Mouse (Mus musculus) heart, adult 2 months (tissue): Measurements from ENCODE around the gene S100a13. TPM values are rescaled to one million over a fixed set of nuclear protein-coding genes. Genes with fewer than 3 reads are reported as not detected.

ENCODE experiments used
- DNase-seq, 2 experiments: peaks; one replicate each; pipeline ENCODE4 v3.0.0; 2021
- H3K27ac ChIP-seq: fragments of 200-600 bp; 2 replicates; pipeline ENCODE4 v1.8.1; 2022
- H3K27me3 ChIP-seq: fragments of 200-500 bp; 2 replicates; pipeline ENCODE4 v1.6.1; 2012; ENCODE audit warnings: mild to moderate bottlenecking, low read length, inconsistent platforms, mixed read lengths; ENCODE audit not compliant: control insufficient read depth, insufficient read depth
- H3K36me3 ChIP-seq: fragments of 200-500 bp; 2 replicates; pipeline ENCODE4 v1.6.1; 2012; ENCODE audit warnings: low read length, inconsistent platforms; ENCODE audit not compliant: control insufficient read depth, insufficient read depth
- H3K4me1 ChIP-seq: fragments of 200-500 bp; 2 replicates; pipeline ENCODE4 v1.6.1; 2011; ENCODE audit warnings: low read length; ENCODE audit not compliant: control insufficient read depth, insufficient read depth
- H3K4me3 ChIP-seq: fragments of 200-600 bp; 2 replicates; pipeline ENCODE4 v1.8.1; 2022
- H3K79me2 ChIP-seq: fragments of 200-500 bp; replicated peaks from 2 replicates; pipeline ENCODE4 v1.6.1; 2012; ENCODE audit warnings: mild to moderate bottlenecking, inconsistent platforms, low read length, moderate library complexity, mixed read lengths; ENCODE audit not compliant: control insufficient read depth, insufficient read depth
- H3K9ac ChIP-seq: fragments of 200-500 bp; 2 replicates; pipeline ENCODE4 v1.6.1; 2012; ENCODE audit warnings: low read depth, mild to moderate bottlenecking, control low read depth, inconsistent platforms, low read length, mixed read lengths
- CTCF ChIP-seq: fragments of 200-600 bp; IDR thresholded peaks from 2 replicates; pipeline ENCODE4 v1.8.1; 2022; ENCODE audit warnings: antibody characterized with exemption, mild to moderate bottlenecking, moderate library complexity
- EP300 ChIP-seq: fragments of 200-500 bp; IDR thresholded peaks from 2 replicates; pipeline ENCODE4 v1.6.1; 2011; ENCODE audit warnings: low read depth, low read length, control low read depth; ENCODE audit not compliant: insufficient read depth
- POLR2A ChIP-seq: fragments of 200-500 bp; IDR thresholded peaks from 2 replicates; pipeline ENCODE4 v1.6.1; 2011; ENCODE audit warnings: mild to moderate bottlenecking, low read depth, low read length, control low read depth; ENCODE audit not compliant: insufficient read depth
- WGBS: fragments of 180-500 bp; shearing (Covaris S2); methylation state at CpG from one replicate; pipeline ENCODE4 v1.1.7; 2018; 5-methylcytosine and 5-hydroxymethylcytosine counted together
- intact Hi-C: fragments of 180-260 bp; cut with DNase I; formaldehyde crosslinking; loops from one replicate; pipeline ENCODE4 v1.15.1; 2025
- long read RNA-seq: library from polyadenylated mRNA; stranded (forward); transcript quantifications from one replicate; pipeline ENCODE4 v2.0.0, GENCODE M21; 2021
- polyA plus RNA-seq: library from polyadenylated mRNA; depleted of rRNA; stranded (reverse); fragments of >200 nt; gene quantifications from 2 replicates; pipeline ENCODE4 v1.2.3, GENCODE M21; 2012; rRNA removed
- total RNA-seq, 2 experiments: library from RNA; stranded (reverse); gene quantifications; 2 replicates each; pipeline ENCODE4 v1.2.3; 2021

The S100a13 gene
- total RNA-seq (10 to 100 TPM; 28.3 to 29.6 TPM), polyA plus RNA-seq (56.7 and 78.0 TPM in 2 replicates)
- long read RNA-seq, partial matches to known transcripts: 27 of 29 reads
- long read RNA-seq, other reads (novel, unspliced or antisense): 2 of 29 reads

- Histone ChIP-seq H3K9ac (peak within 1 kb of the TSS; percentile 77), H3K36me3 (peaks cover 9% of the 10 kb centered on the region; the same call in 1 of the 2 replicates), H3K79me2 (no peaks in the 10 kb centered on the region; the same call in 1 of the 2 replicates), H3K27ac (peak within 1 kb of the TSS; percentile 95), H3K4me3 (peak within 1 kb of the TSS; percentile 70), H3K4me1 (peaks cover 14% of the 10 kb centered on the region), H3K27me3 (no peaks in the 10 kb centered on the region)
- DNase-seq: peak; percentile 84 to 89
- TF ChIP-seq CTCF (peak; percentile 52), EP300 (peak; percentile 92), POLR2A (peak; percentile 96)
- 4% methylated on average over 25 of the region's 25 CpGs for WGBS
- intact Hi-C loops: no loop called here
Measured at GRCm38 (mm10) chr3:90513796-90514590, at the start of gene S100a13, which contains the start of gene S100a1. S100a13 (plus strand) TSS chr3:90514435. S100a1 (minus strand) TSS chr3:90514392.

GRCm38 (mm10) chr3:90464552-90465080 lies 49.6 kb upstream of the S100a13 start:
- Histone ChIP-seq H3K4me3 (peak overlapping the region; percentile 62), H3K9ac (peak overlapping the region; percentile 95), H3K36me3 (no peaks in the 10 kb centered on the region), H3K4me1 (peaks cover 3% of the 10 kb centered on the region), H3K27ac (peak overlapping the region; percentile 91), H3K79me2 (no peaks in the 10 kb centered on the region; the same call in 1 of the 2 replicates), H3K27me3 (peaks cover 4% of the 10 kb centered on the region)
- TF ChIP-seq POLR2A (no peak), EP300 (no peak), CTCF (no peak)
- DNase-seq: peak; percentile 53 to 57
- WGBS: 25% methylated on average over 37 of the region's 37 CpGs
- intact Hi-C loops: loop anchor here (1.0 to 10.0 kb wide), 4 partner anchors 17 to 242 kb away; partner anchors contain the start of genes Gatad2b and Ints3

DNA sequence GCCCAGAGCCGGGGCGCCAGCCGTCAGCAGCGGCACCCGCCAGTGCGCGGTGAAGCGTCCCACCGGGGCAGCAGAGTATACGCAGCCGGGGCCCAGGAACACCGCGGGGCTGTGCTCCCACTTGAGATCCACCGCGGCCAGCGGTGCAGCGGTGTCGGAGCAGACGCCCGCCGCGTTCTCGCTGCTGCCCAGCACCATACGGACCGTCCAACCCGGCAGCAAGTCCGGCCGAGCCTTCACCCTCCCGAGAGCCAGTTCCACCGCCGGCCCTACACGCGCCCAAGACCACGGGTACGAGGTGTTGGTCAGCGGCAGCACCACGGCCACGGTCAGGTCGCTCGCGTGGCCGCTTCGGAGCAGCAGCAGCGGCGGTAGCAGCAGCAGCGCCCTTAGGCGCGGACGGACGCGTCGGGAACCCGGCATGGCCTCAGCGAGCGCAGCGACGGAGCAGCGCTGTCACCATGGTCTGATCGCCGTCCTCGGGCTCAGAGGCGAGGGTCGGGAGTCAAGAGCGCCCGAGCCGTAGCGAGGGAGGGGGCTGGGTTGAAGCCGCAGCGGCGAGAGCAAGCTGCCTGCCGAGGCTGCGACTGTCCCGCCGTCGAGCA lies 49.1 kb upstream of the S100a13 start:
- no peak for TF ChIP-seq EP300
- no peaks in the 10 kb centered on the region for H3K36me3 ChIP-seq
- WGBS: 1% methylated on average over 75 of the region's 75 CpGs
- H3K4me1 ChIP-seq: peaks cover 1% of the 10 kb centered on the region; the same call in 1 of the 2 replicates
- H3K79me2 ChIP-seq: no peaks in the 10 kb centered on the region; the same call in 1 of the 2 replicates
- DNase-seq: peak; percentile 52 to 76
- H3K27me3 ChIP-seq: peaks cover 4% of the 10 kb centered on the region
- peak overlapping the region; percentile 95 for H3K9ac ChIP-seq
- intact Hi-C loops: loop anchor here (1.0 to 10.0 kb wide), 3 partner anchors 18 to 243 kb away; partner anchors contain the start of gene Gatad2b
- peak overlapping the region; percentile 62 for H3K4me3 ChIP-seq
- peak overlapping the region; percentile 91 for H3K27ac ChIP-seq

DNA sequence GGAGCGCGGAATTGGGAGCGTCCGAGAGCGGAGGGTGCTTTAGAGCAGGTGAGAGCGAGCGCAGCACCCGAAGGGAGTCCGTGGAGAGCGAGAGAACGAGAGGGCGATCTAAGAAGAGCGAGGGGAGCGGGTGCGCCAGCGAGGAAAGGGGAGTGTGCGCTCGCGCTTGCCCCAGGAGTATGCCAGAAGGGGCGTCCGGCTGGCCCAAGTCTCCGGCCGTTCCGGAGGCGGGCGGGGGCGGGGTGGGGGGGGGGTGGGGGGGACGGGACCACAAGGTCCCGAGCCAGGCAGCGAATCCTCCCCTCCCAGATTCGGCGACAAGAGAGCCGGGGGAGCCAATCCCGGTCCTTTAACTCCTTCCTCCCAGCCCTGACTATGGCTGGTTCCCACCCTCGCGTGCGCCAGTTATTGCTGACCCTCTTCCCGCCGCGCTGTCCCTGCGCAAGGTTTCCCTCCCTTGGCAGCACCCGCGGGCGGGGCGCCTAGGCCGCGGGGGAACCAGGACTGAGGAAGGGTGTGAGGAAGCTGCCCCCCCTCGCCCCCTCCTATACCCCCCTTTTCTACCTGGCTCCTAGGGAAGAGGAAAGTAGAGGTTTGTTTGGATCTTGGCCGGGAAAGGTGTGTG lies 48.4 kb upstream of the S100a13 start, which contains the start of gene Npr1:
TSS of gene Npr1 (minus strand) at position 181 of the 625 bp plus-strand sequence.
- WGBS: under 1% methylated on average over 30 of the region's 49 CpGs
- intact Hi-C loops: loop anchor here (1.0 to 10.0 kb wide), 4 partner anchors 18 to 243 kb away; partner anchors contain the start of gene Gatad2b
- H3K4me1 ChIP-seq: no peaks in the 10 kb centered on the region
- peak within 1 kb of the TSS; percentile 62 for H3K4me3 ChIP-seq
- peak within 1 kb of the TSS; percentile 95 for H3K9ac ChIP-seq
- DNase-seq: peak; percentile 72 to 73
- no peaks in the 10 kb centered on the region for H3K36me3 ChIP-seq
- H3K79me2 ChIP-seq: no peaks in the 10 kb centered on the region; the same call in 1 of the 2 replicates
- H3K27ac ChIP-seq: peak within 1 kb of the TSS; percentile 91
- TF ChIP-seq CTCF (no peak), POLR2A (peak; percentile 83)
- H3K27me3 ChIP-seq: peaks cover 4% of the 10 kb centered on the region

DNA sequence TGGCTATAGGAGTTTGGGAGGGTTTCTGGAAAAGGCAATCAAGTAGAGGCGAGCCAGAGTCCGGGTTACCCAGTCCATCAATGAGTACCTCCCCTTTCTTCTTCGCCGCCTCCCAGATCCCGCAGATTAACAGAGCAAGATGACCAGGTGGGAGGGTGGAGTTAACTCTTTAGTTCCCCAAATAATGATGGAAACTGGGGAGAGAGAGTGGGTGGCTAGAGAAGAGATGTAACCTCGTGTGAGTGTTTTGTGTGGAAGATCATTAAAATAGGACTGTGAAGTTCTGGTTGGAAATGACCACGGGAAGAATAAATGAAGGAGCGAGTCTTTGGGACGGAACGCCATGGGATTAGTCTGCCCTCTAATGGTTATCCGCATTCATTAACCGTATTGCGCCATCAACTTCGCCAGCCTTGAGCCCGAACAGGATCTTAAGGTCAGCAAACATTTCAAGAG lies 47.9 kb upstream of the S100a13 start:
- peak overlapping the region; percentile 62 for H3K4me3 ChIP-seq
- under 1% methylated on average over 15 of the region's 15 CpGs for WGBS

More for the DNA sequence above, 47.9 kb upstream of the S100a13 start:
- Histone ChIP-seq H3K9ac (peak overlapping the region; percentile 80), H3K4me1 (no peaks in the 10 kb centered on the region), H3K27me3 (peaks cover 4% of the 10 kb centered on the region), H3K79me2 (no peaks in the 10 kb centered on the region; the same call in 1 of the 2 replicates), H3K36me3 (no peaks in the 10 kb centered on the region), H3K27ac (peak overlapping the region; percentile 91)
- intact Hi-C loops: loop anchor here (1.0 to 10.0 kb wide), 3 partner anchors 54 to 244 kb away; partner anchors contain the start of gene Gatad2b
- TF ChIP-seq POLR2A: no peak
- TF ChIP-seq EP300: peak; percentile 87; the same call in 1 of the 2 replicates
- peak; percentile 92 for TF ChIP-seq CTCF
- peak; percentile 52 to 73 for DNase-seq
